Mouse (Mus musculus) adrenal gland, postnatal 10 days (tissue): Measurements from ENCODE around the gene Inpp5d. TPM values are rescaled to one million over a fixed set of nuclear protein-coding genes. Genes with fewer than 3 reads are reported as not detected.

Experiments used
- DNase-seq: peaks from one replicate; pipeline ENCODE4 v3.0.0; 2021; ENCODE audit warnings: mixed read lengths
- total RNA-seq, 2 experiments: library from RNA; stranded (reverse); gene quantifications; 2 replicates each; pipeline ENCODE4 v1.2.3; 2021

The Inpp5d gene
- total RNA-seq, 2 experiments from 2014 or later = 15.8 to 18.8 TPM

DNA sequence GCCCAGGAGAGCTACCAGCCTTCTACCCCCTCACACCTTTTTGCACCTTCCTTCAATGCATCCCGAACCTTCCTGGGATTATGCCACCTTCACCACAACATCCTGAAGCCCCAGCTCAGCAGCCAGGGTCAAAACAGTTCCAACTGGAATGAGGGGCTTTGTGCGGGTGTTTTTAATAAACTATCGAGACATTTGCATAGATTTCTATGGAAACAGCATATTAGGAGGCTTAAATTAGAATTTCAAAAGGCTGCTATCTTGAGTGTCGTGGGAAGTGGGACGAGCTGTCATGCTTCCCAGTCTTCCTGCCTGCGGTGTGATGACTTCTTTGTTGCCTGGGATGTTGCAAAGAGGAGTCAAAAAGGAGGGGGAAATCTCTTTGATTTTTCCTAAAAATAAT, 88.9 kb downstream of the Inpp5d start:
- DNase-seq = no peak

DNA sequence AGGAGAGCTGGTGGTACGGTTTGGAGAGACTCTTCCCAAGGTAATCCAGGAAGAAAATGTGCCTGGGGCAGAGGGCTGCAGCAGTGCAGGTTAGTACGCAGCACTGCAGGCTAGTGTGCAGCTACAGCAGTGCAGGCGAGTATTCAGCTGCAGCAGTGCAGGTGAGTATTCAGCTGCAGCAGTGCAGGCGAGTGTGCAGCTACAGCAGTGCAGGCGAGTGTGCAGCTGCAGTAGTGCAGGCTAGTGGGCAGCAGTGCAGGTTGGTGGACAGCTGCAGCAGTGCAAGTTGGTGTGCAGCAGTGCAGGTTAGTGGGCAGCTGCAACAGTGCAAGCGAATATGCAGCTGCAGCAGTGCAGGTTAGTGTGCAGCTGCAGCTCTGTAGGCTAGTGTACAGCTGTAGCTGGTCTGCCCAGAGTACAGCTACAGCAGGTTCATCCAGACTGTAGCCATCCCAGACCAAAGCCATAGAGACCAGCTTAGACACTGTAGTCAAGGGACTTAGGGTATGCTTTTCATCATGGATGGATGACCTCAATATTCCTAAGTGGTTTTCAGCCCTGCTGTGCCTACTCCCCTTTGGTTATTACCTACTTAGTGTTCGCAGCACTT, 89.7 kb downstream of the Inpp5d start:
- no peak for DNase-seq

DNA sequence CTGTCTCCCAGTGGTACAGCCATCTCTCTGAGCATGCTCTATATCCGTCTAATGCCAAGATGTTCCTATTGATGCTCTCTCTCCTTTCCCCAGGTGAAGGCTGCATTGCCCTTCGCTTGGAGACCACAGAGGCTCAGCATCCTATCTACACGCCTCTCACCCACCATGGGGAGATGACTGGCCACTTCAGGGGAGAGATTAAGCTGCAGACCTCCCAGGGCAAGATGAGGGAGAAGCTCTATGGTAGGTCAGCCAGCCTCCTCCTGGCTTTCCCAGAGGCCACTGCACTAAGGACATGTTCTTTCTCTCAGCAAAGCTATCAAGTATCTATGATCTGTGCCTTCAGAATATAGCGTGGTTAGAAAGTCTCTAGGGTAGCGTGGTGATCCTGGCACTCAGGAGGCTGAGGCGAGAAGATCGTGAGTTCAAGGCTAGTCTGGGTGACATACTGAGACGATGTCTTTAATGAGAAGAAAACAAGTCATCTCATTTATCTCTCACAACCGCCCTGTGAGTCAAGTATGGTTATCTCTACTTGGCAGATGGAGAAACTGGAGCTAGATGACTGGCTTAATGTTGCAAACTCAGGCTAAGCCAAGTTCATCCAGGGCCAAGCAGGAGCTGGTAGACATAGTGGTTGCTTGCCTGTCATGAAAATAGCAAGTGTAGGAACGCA, 92.0 kb downstream of the Inpp5d start:
- no peak for DNase-seq

DNA sequence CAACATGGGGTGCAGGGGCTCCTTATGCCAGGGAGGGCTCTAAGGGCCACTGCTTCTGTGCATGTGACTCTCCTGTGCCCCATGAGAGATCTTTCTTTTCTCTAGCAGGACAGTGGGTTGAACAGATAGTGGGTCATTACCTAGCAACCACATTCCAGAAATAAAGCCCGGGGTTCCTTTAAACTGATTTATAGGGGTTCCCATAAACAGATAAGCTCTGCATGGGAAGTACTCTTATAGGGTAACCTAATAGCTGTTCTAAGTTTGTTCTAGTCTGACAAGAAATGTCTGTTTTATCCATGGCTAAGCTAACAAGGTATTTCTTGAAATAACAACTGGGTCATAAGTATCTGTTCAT, 92.5 kb downstream of the Inpp5d start:
- no peak for DNase-seq

DNA sequence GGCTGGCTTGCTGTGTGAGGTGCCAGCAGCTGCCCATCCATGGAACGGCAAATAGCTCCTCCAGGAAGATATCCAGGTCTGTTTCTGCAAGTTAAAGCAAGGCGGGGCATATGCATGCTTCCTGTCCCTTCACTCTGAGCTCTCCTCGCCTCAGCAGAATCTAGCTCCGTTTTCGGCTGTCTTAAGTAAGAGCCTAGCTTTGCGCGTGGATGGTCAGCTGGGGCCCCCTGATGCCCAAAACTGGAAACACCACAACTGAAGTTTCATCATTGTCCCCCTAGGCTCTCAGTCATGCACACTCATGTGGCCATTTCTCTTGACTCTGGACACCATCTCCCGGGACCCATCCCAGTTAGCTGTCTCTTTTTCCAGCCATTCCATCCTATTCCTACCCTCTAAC, 101.3 kb downstream of the Inpp5d start:
- DNase-seq = peak; percentile 64

DNA sequence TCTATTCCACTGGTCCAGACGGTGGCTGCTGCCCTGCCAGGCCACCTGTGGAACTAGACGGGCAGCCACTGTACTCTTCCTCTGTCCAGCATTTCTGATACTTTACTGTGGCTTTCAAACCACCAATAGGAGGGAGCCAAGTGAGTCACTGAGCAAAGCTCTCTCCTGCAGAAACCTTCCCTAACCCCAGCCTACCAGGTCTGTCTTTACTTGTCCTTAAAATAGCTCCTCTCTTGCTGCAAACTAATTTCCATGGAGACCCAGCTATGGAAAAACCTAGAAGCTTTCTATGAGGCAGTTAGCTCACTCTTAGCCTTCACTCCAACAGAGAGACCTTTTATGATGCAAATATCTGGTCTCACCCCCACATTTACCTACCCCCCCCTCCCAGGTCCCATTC, 102.0 kb downstream of the Inpp5d start:
- no peak for DNase-seq

DNA sequence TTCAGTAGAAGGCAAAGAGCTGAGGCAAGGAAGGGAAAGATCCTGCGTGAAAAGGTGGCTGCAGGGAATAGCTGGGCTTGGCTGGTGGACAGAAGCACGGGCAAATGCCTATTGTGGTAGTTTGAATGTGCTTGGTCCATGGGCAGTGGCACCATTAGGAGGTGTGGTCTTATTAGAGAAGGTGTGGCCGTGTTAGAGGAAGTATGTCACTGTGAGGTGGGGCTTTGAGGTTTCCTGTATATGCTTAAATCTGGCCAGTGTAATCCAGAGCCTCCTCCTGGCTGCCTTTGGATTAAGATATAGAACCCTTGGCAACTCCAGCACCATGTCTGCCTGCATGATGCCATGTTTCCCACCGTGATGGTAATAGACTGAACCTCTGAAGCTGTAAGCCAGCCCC, 103.2 kb downstream of the Inpp5d start:
- no peak for DNase-seq

DNA sequence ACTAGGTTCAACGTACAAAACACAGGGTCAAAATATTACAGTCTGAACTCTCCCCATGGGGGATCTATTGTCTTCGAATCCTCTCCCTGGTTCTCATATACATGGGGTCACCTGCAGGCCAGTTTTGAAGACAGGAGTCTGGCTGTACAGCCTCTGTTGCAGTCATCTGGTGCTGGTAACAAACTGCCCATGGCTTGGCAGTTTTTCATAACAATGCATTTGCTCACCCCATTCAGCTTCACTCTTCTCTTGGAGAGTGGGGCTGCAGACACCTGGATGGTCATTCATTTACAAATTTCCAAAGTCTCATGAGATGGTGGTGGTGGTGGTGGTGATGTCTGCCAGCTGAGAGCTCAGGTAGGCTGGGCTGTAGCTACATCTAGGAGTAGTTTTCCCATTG, 109.0 kb downstream of the Inpp5d start:
- no peak for DNase-seq

DNA sequence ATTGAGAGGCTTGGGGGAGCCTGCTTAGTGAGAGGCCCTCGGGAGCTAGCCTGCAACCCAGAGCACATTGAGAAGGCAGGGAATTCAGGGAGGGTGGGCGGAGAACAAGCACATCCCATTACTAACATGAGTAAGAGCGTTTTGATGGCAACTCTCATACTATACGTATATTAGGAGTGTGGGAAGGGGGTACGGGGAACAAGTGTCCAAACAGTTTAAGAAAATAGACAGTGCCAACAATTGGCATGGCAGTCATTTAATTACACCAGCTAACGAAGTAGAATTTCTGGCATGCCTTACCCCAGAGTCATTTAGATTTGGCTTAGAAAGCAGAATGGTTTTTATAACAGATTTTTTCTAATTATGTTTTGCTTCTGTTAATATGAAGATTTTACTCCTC, 109.7 kb downstream of the Inpp5d start:
- DNase-seq = no peak

DNA sequence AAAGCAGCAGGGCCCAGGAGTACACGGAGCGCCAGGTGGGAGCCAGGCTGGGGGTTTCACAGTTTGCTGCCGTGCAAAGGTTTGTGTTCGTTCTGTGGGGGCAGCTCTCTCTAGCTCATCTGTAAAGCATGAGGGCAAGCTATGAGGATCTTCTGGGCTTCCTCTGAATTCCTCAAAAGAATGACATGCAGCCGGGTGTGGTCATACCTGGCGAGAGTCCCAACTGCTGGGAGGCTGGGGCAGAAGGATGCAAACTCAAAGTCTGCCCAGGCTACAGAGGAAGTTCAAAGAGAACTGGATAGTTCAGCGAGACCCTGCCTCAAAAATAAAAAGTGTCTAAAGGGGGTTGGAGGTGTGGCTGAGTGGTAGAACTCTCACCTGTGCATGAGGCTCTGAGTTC, 110.2 kb downstream of the Inpp5d start:
- DNase-seq = no peak

DNA sequence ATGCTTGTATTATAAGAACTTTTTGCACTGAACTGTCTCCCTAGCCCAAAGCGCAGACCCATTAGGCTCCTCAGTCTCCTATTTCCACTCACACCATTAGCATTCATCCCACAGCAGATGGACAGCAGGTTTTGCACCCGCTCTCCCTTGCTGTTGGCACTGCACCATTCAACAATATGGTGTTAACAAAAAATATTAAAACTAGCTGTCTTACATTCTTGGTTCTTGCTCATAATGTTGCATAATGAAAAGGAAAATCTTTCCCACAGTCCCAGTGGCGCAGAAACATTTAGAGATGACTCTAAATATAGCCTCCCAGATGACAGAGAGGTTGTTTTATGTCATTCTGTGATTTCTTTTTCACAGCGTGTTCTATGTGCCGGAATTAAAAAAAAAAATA, 113.1 kb downstream of the Inpp5d start:
- no peak for DNase-seq

DNA sequence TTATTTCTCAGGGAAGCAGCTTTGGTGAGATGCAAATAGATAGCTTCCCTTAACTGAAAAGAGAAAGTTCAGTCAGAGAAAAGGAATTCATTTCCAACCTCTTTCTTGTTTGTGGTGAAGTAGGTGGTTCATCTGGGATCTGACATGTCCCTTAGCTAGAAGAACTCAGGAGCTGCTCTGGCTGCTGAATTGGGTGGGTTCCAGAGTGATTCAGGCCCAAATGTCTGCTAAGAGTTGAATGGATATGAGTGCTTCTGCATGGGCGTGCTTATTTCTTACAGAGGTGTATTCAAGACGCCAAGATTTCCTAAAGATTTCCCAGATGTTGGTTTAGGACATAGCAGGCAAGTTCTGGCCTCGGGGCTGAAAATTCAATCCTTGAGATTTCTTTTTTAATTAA, 114.0 kb downstream of the Inpp5d start:
- DNase-seq = no peak

DNA sequence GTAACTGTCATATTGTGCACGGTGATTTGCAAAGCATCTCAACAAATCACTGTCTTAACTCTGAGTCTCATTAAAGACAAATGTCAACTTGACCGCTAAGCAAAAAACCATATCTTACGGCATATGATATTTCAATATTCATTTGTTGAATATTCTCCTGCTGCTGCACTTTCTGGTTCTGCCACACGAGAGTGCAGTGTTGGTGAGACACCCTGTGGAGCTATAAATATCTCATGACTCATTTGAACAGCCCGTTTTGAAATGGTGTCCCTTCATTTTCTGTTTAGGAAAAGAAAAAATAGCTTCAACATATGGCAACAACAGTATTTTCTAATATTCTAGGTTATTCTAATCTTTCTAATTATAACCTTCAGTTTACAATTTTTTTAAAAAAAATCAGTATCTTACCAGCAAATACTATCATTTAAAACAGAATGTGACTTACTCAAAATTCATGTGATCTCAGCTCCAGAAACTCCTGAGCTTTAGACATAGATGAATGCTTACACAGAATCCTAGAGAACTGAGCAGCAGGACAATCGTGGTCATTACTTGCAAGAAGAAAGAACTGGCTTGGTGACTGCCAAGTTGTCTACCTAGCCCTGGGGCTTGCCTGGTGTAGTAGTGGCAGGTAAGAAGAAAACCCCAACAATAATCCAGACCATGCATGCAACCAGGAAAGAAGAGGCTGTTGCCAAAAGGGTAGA, 120.6 kb downstream of the Inpp5d start:
- no peak for DNase-seq

DNA sequence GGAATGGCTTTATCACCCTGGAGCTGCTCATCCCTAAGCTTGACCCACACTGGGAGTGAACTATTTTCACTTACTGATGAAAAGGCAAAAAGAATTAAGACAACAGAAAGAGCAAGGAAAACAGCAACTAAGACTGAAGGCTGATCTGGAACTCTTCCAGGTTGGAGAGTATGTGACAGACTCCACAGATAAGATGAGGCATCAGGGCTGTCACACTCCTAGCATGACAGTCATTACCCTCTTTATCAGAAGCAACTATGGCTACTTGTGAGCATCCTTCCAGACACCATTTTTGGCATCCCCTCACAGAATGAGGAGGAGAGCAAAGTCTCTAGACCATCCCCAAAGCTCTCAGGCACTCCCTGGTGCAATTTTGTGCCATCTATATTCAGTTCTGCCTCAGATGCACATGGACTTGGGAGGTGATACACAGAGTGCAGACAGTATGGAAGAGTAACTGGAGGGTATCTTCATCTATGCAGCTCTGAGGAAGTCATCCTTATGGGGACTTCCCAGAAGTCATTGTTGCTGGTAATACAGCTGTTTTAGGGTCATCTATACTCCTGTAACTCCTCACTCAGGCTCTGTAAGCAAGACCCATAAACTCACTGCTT, 129.4 kb downstream of the Inpp5d start:
- DNase-seq = no peak

DNA sequence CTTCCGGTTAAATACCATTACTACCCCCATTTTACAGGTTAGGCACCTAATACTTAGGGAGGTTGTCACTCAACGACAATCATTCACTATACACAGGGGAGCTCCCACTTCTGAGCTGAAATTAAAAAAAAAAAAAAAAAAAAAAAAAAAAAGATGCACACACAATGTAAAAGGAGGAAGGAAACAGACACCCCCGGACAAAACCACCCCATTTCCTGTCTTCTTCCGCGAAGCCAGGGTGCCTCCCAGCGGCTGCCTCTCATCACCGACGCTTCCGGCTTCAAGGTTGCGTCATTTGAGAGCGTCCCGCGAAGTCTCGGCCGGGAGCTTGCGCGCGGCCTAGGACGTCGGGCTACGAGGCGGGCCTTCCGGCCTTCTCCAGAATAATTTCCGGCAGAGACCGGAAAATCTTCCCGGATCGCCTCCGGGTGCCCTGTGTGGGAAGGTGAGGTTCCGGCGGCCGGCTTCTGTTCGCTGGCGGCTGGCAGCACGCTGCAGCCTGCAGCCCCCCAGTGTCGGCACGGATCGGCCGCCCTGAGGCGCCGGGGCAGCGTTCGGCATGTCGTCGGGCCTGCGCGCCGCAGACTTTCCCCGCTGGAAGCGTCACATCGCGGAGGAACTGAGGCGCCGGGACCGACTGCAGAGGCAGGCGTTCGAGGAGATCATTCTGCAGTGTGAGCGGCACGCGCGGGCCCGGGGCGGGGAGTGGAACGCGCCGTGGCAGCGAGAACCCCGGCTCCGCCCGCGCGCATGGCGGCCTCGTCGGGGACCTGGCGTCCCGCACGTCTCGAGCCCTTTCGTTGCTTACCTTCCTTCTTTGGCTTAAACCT, 135.7 kb downstream of the Inpp5d start, which contains the start of gene Atg16l1:
Gene Atg16l1 (plus strand): TSS at position 230 of the 830 bp plus-strand sequence.
- peak; percentile 96 for DNase-seq

DNA sequence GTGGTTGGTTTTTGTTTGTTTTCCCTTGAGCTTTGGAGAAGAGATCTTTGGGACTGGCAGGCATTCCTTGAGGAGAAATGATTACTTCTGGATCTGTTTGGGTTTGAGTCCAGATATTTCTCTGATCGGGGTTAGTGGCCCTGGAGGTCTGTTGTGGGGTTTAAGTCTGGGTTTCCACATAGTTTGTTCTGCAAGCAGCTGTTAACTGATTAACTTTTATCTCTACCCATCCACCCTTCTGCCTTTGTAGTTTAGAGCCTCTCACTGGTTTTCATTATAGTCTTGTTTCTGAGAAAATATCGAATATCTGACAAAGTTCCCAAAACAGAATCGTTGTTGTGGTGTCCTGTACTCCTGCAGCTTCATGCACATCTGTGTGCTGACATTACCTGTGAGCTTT, 143.7 kb downstream of the Inpp5d start:
- no peak for DNase-seq

DNA sequence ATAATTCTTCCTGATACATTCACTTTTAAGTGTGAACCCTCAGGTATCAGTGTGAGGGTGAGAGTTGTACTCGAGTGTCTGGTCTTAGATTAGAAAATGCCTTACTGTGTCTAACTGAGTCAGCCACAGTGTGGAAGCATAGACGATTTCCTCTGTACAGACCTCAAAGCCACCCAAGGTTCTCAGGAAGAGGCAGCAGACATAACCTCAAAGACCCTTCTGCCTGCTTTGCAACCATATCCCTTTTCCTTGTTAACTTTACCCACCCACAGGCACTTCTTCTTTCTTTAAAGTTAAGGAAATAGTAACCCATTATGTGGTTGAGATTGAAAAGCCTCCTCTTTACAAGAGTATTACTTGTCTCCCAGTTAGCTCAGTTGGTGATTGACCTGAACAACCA, 145.6 kb downstream of the Inpp5d start:
- no peak for DNase-seq

DNA sequence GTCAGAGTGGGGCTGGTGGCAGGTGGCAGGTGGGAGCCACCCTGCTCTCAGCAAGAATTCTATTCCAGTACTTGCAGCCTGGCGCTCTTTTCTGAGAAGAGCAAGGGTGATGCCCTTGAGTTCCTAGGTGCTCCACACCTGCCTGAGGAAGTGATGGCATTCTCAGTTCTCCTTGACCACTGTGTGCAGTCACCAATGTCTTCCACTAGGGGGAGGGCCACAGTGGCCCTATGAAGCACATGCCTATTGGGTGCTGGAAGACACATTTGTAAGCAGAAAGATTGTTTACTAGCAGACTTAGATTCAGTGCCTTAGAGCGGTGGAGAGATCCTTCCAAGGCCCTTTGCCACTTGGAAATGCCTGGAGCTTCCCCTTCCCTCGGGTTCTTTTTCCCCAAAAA, 146.1 kb downstream of the Inpp5d start:
- peak; percentile 42 for DNase-seq

DNA sequence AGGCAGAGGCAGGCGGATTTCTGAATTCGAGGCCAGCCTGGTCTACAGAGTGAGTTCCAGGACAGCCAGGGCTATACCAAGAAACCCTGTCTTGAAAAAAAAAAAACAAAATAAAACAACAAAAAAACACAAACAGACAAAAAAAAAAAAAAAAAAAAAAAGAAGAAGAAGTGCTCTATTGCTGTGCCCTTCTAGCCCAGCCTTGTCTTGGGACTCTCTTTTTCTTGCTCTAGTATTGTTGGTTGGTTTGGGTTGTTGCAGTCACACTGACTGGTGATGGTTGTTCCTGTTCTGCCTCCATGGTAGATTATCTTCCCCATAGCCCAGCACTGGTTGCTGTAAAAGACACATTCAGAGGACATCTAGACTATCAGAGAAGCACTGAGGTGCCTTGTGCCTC, 149.2 kb downstream of the Inpp5d start:
- DNase-seq = no peak
